In genomic region chr15:97832764-97833479, GRCm38 (mm10) we compare ENCODE assay signal across 10 mouse cellular contexts. TPM values are rescaled to one million over a fixed set of nuclear protein-coding genes. Genes with fewer than 3 reads are reported as not detected.
DNase-seq lines count a peak whose midpoint lies in the region; ATAC-seq lines count a peak whose summit lies in the region.
"Had no signal": no experiment of that assay in that cellular context is flagged by ENCODE, and none has a peak within 500 bp of the region (broad histone marks: within the 10 kb centered on the region; RNA-seq: fewer than 3 reads in every experiment).

No protein-coding gene starts in this region.

- no peak overlapping the region for H3K4me3 ChIP-seq in forebrain, embryonic 10.5 days
- H3K4me3 ChIP-seq in forebrain, embryonic 16.5 days (replicated peaks; ENCODE audit: low read length), result no peak overlapping the region
- no peak overlapping the region for H3K4me3 ChIP-seq in kidney, embryonic 14.5 days (ENCODE audit: low read length)

- H3K27me3 ChIP-seq in forebrain, embryonic 10.5 days (ENCODE audit: poor library complexity, severe bottlenecking), result peaks cover 40% of the 10 kb centered on the region
- no peaks in the 10 kb centered on the region for H3K27me3 ChIP-seq in forebrain, embryonic 16.5 days (replicated peaks; ENCODE audit: control insufficient read depth, insufficient read depth, low read length)
- H3K27me3 ChIP-seq in kidney, embryonic 14.5 days (ENCODE audit: control insufficient read depth, insufficient read depth, low read length), result no peaks in the 10 kb centered on the region; the same call in 1 of the 2 replicates
- H3K27me3 ChIP-seq: Patski had no signal

- DNase-seq in forebrain, embryonic 10.5 days (ENCODE audit: extremely low spot score, low spot score), result no peak
- DNase-seq in kidney, adult 11 months, result no peak
- peak; percentile 47 for DNase-seq in thymus, postnatal 25 days
- DNase-seq in thymus, postnatal 10 days (ENCODE audit: low spot score in 2 of 2), result no peak
- no peak for DNase-seq in left cerebral cortex, adult 11 months (ENCODE audit: low spot score)
- DNase-seq: cerebellum, postnatal 25 days had no signal

- peak overlapping the region; percentile 99; the same call in 1 of the 2 replicates for H3K27ac ChIP-seq in forebrain, embryonic 10.5 days
- no peak overlapping the region for H3K27ac ChIP-seq in forebrain, embryonic 16.5 days (ENCODE audit: low read length)
- peak overlapping the region; percentile 96; the same call in 1 of the 2 replicates for H3K27ac ChIP-seq in kidney, embryonic 14.5 days (ENCODE audit: low read depth, low read length)

- no peak overlapping the region for H3K4me2 ChIP-seq in forebrain, embryonic 16.5 days (ENCODE audit: low read length)
- no peak overlapping the region for H3K4me2 ChIP-seq in kidney, embryonic 14.5 days (replicated peaks; ENCODE audit: low read depth, low read length)

- 60% methylated on average over 9 of the region's 9 CpGs for WGBS in forebrain, embryonic 10.5 days
- 54% methylated on average over 9 of the region's 9 CpGs for WGBS in forebrain, embryonic 16.5 days
- WGBS in kidney, embryonic 14.5 days, result 50% methylated on average over 9 of the region's 9 CpGs

- H3K9me3 ChIP-seq in forebrain, embryonic 10.5 days, result no peaks in the 10 kb centered on the region
- H3K9me3 ChIP-seq in forebrain, embryonic 16.5 days (ENCODE audit: control insufficient read depth, low read length), result no peaks in the 10 kb centered on the region
- no peaks in the 10 kb centered on the region for H3K9me3 ChIP-seq in kidney, embryonic 14.5 days (ENCODE audit: control insufficient read depth, low read length)

- no peak overlapping the region for H3K9ac ChIP-seq in forebrain, embryonic 16.5 days (replicated peaks; ENCODE audit: low read depth, low read length)
- no peak overlapping the region for H3K9ac ChIP-seq in kidney, embryonic 14.5 days (ENCODE audit: low read depth, low read length)

- ATAC-seq in forebrain, embryonic 16.5 days, result no peak
- no peak for ATAC-seq in kidney, embryonic 14.5 days (ENCODE audit: low FRiP score, low TSS enrichment)
- ATAC-seq in erythroblast, adult 5-6 weeks (replicated peaks; ENCODE audit: low FRiP score, poor library complexity, severe bottlenecking), result no peak

- no peaks in the 10 kb centered on the region for H3K36me3 ChIP-seq in forebrain, embryonic 10.5 days (replicated peaks)
- H3K36me3 ChIP-seq in forebrain, embryonic 16.5 days (ENCODE audit: control insufficient read depth, insufficient read depth), result no peaks in the 10 kb centered on the region
- no peaks in the 10 kb centered on the region for H3K36me3 ChIP-seq in kidney, embryonic 14.5 days (ENCODE audit: control insufficient read depth, insufficient read depth, low read length)

- peaks cover 68% of the 10 kb centered on the region for H3K4me1 ChIP-seq in forebrain, embryonic 10.5 days
- peaks cover 41% of the 10 kb centered on the region for H3K4me1 ChIP-seq in forebrain, embryonic 16.5 days (replicated peaks; ENCODE audit: control insufficient read depth, insufficient read depth, low read length)
- H3K4me1 ChIP-seq in kidney, embryonic 14.5 days (ENCODE audit: control insufficient read depth, insufficient read depth, low read length), result peaks cover 54% of the 10 kb centered on the region

RNA-seq across cellular contexts. Expression of gene Hdac7, which starts 11.4 kb away (rescaled TPM):
- 21.6 and 25.3 TPM in 2 replicates for polyA plus RNA-seq in forebrain, embryonic 10.5 days (2016; fragmentation: Nextera tagmentation; extraction: Ambion mirVana)
- 21.7 and 31.1 TPM in 2 replicates for polyA plus RNA-seq in forebrain, embryonic 16.5 days (2015; fragmentation: Nextera tagmentation; extraction: Ambion mirVana)
- 32.2 and 34.1 TPM in 2 replicates for polyA plus RNA-seq in kidney, embryonic 14.5 days (2014; fragmentation: Nextera tagmentation; extraction: Ambion mirVana)
- total RNA-seq in erythroblast, adult 5-6 weeks (2015; ENCODE audit: low replicate concordance), result 3.5 and 7.7 TPM in 2 replicates
- total RNA-seq in erythroblast, adult 5-6 weeks (2017; ENCODE audit: low replicate concordance), result 1.1 and 3.8 TPM in 2 replicates

RNA-seq across cellular contexts. Expression of gene Slc48a1, which starts 54.6 kb away (rescaled TPM):
- 28.7 and 32.2 TPM in 2 replicates for polyA plus RNA-seq in forebrain, embryonic 10.5 days (2016; fragmentation: Nextera tagmentation; extraction: Ambion mirVana)
- 72.9 and 78.2 TPM in 2 replicates for polyA plus RNA-seq in forebrain, embryonic 16.5 days (2015; fragmentation: Nextera tagmentation; extraction: Ambion mirVana)
- 34.4 and 36.1 TPM in 2 replicates for polyA plus RNA-seq in kidney, embryonic 14.5 days (2014; fragmentation: Nextera tagmentation; extraction: Ambion mirVana)
- 187 and 225 TPM in 2 replicates for total RNA-seq in erythroblast, adult 5-6 weeks (2015; ENCODE audit: low replicate concordance)
- total RNA-seq in erythroblast, adult 5-6 weeks (2017; ENCODE audit: low replicate concordance), result 172 and 185 TPM in 2 replicates
